Mouse (Mus musculus) lung, postnatal 0 days (tissue): ENCODE results near the gene Uba2.

ENCODE experiments used
- CTCF ChIP-seq: IDR thresholded peaks from 2 replicates; pipeline ENCODE4 v1.5.1; 2016; ENCODE audit warnings: antibody characterized with exemption, mild to moderate bottlenecking
- EP300 ChIP-seq: IDR thresholded peaks from 2 replicates; pipeline ENCODE4 v1.6.1; 2016; ENCODE audit warnings: antibody characterized with exemption, mild to moderate bottlenecking, control low read depth

- TF ChIP-seq CTCF (no peak), EP300 (no peak)
Measured at GRCm38 (mm10) chr7:34126291-34126690, 43.1 kb downstream of the Uba2 start.
